Mouse (Mus musculus) forebrain, embryonic 12.5 days (tissue): ENCODE data around the gene Cd27. TPM values are rescaled to one million over a fixed set of nuclear protein-coding genes. Genes with fewer than 3 reads are reported as not detected.
"Not testable (repeated sequence)": the region's sequence is repeated elsewhere in the genome, so short reads cannot be mapped to it uniquely, and the experiment has no call there.

ENCODE experiments used
- ATAC-seq: fragments of 200-750 bp; cut with Nextera tagmentation; 2 replicates; pipeline ENCODE4 v1.8.0; 2017; ENCODE audit warnings: moderate TSS enrichment; ENCODE audit not compliant: low FRiP score
- H3K27ac ChIP-seq: fragments of 300-500 bp; sonication (generic); 2 replicates; pipeline ENCODE4 v1.5.1; 2016; ENCODE audit warnings: mild to moderate bottlenecking
- H3K27me3 ChIP-seq: fragments of 300-500 bp; sonication (generic); 2 replicates; pipeline ENCODE4 v1.6.1; 2016; ENCODE audit warnings: mild to moderate bottlenecking
- H3K36me3 ChIP-seq: fragments of 300-500 bp; sonication (generic); replicated peaks from 2 replicates; pipeline ENCODE4 v1.6.1; 2016; ENCODE audit warnings: mild to moderate bottlenecking
- H3K4me1 ChIP-seq: fragments of 300-500 bp; sonication (generic); 2 replicates; pipeline ENCODE4 v1.6.1; 2016
- H3K4me2 ChIP-seq: fragments of 300-500 bp; sonication (generic); 2 replicates; pipeline ENCODE4 v1.6.1; 2016; ENCODE audit warnings: mild to moderate bottlenecking, moderate library complexity
- H3K4me3 ChIP-seq: fragments of 300-500 bp; sonication (generic); replicated peaks from 2 replicates; pipeline ENCODE4 v1.5.1; 2016; ENCODE audit warnings: mild to moderate bottlenecking
- H3K9ac ChIP-seq: fragments of 300-500 bp; sonication (generic); 2 replicates; pipeline ENCODE4 v1.6.1; 2016; ENCODE audit warnings: mild to moderate bottlenecking
- H3K9me3 ChIP-seq: fragments of 300-500 bp; sonication (generic); 2 replicates; pipeline ENCODE4 v1.6.1; 2016
- WGBS: fragments of 180-500 bp; shearing (Covaris S2); methylation state at CpG from one replicate; pipeline ENCODE4 v1.1.7; 2016; 5-methylcytosine and 5-hydroxymethylcytosine counted together
- polyA plus RNA-seq: library from polyadenylated mRNA; unstranded; fragments of >200 nt; fragmentation: Nextera tagmentation; extraction: Ambion mirVana; gene quantifications from 2 replicates; pipeline ENCODE4 v1.2.1, GENCODE M21; 2016

Gene Cd27
- 1.6 and 1.8 TPM in 2 replicates for polyA plus RNA-seq

DNA sequence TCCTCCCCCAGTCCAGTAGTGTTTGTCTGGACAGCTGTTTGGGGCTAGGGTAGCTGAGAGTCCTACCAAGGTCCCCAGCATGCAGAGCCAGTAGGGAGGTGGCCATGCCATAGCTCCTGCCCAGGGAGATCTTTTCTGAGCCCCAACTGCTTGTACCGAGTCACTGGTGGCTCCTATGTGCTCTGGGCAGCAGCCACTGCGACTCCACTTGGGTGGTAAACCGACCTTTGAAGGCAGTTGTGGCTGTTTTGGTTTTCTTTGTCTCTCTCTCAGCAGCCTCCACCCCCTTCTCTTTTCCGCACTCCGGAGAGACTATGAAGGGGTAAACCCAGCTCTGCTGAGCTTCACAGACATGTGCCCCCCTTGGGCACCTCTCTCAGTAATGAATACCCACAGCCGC lies at the start of gene Cd27:
Gene Cd27, minus strand, starts transcription at position 229 of the 400 bp plus-strand sequence.
- Histone ChIP-seq H3K4me2 (no peak within 1 kb of the TSS), H3K9me3 (no peaks in the 10 kb centered on the region), H3K27me3 (no peaks in the 10 kb centered on the region), H3K9ac (no peak within 1 kb of the TSS), H3K4me1 (peaks cover 8% of the 10 kb centered on the region), H3K4me3 (no peak within 1 kb of the TSS), H3K27ac (no peak within 1 kb of the TSS), H3K36me3 (no peaks in the 10 kb centered on the region)
- 25% methylated on average over 6 of the region's 6 CpGs for WGBS
- ATAC-seq, result no peak

DNA sequence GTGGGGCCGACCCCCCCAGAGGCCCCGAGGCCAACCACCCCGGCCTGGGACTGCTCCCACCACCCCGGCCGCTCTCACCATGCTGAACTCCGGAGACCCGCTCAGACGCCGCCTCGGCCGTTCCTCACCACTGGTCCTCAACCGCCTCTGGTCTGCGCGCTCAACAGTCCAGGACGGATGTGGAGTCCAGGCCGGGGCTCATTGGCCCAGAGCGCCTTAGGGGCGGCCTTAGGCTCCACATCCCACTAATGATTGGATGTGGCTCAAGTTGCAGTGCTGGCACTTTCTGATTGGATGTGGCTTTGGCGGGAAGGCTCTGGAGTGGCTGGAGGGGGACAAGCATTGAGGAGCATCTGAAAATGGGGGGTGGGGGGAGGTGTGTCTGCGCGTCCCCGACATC lies 49.1 kb upstream of the Cd27 start, which contains the start of gene Tuba3a:
Gene Tuba3a, minus strand, starts transcription at position 153 of the 400 bp plus-strand sequence.
- Histone ChIP-seq H3K4me2 (no peak within 1 kb of the TSS), H3K4me3 (no peak within 1 kb of the TSS), H3K4me1 (no peaks in the 10 kb centered on the region), H3K27ac (no peak within 1 kb of the TSS), H3K9me3 (no peaks in the 10 kb centered on the region), H3K27me3 (no peaks in the 10 kb centered on the region), H3K36me3 (no peaks in the 10 kb centered on the region), H3K9ac (no peak within 1 kb of the TSS)
- WGBS, result 94% methylated on average over 22 of the region's 22 CpGs
- no peak for ATAC-seq

DNA sequence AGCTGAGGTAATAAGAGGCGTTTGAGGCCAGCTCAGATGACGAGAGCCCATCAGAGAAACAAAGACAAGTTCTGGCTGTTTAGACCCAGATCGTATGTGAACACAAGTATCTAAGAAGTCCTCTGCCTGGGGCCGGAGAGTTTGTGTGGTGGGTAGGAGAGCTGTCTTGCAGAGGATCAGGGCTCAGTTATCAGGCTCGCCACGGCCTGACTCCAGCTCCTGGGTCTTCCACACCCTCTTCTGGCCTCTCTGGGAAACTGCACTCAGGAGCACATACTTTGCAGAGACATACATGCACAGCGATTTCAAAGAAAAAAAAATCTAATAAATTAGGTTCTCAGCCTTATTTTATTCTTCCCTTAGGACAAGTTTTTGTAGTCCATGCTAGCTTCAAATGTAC lies 47.9 kb upstream of the Cd27 start:
- Histone ChIP-seq H3K9me3 (no peaks in the 10 kb centered on the region), H3K36me3 (no peaks in the 10 kb centered on the region), H3K4me3 (no peak overlapping the region), H3K4me1 (no peaks in the 10 kb centered on the region), H3K27me3 (no peaks in the 10 kb centered on the region), H3K9ac (no peak overlapping the region), H3K4me2 (no peak overlapping the region), H3K27ac (no peak overlapping the region)
- 93% methylated on average over 7 of the region's 7 CpGs for WGBS
- no peak for ATAC-seq

DNA sequence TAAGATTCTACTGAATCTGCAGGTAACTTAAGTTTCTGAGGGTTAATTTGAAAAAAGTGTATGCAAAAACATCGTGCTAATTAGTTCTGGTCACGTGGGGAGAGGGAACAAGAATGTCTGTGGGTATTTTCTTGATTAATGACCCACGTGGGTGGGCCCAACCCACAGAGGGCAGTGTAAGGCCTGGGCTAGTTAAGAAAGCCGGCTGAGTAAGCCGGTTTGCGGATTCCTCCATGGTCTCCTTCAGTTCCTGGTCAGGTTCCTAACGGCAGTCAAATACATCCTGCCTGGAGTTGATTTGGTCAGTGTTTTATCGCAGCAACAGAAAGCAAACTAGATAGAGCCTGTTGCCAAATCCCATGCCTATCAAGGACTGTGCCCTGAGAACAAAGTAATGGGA lies 47.4 kb upstream of the Cd27 start:
- no peak overlapping the region for H3K4me2 ChIP-seq
- H3K9me3 ChIP-seq, result no peaks in the 10 kb centered on the region
- H3K36me3 ChIP-seq, result no peaks in the 10 kb centered on the region
- no peak for ATAC-seq
- H3K27me3 ChIP-seq, result no peaks in the 10 kb centered on the region
- H3K4me3 ChIP-seq, result no peak overlapping the region
- WGBS, result 58% methylated on average over 8 of the region's 8 CpGs
- H3K27ac ChIP-seq, result no peak overlapping the region
- H3K9ac ChIP-seq, result no peak overlapping the region
- H3K4me1 ChIP-seq, result no peaks in the 10 kb centered on the region

- not testable (repeated sequence) for H3K27me3 ChIP-seq, H3K27ac ChIP-seq, H3K4me2 ChIP-seq, H3K9ac ChIP-seq, H3K9me3 ChIP-seq, H3K4me3 ChIP-seq, ATAC-seq, H3K36me3 ChIP-seq, H3K4me1 ChIP-seq
- 94% methylated on average over 13 of the region's 13 CpGs for WGBS
Measured at GRCm38 (mm10) chr6:125282721-125283120, 45.9 kb upstream of the Cd27 start.

DNA sequence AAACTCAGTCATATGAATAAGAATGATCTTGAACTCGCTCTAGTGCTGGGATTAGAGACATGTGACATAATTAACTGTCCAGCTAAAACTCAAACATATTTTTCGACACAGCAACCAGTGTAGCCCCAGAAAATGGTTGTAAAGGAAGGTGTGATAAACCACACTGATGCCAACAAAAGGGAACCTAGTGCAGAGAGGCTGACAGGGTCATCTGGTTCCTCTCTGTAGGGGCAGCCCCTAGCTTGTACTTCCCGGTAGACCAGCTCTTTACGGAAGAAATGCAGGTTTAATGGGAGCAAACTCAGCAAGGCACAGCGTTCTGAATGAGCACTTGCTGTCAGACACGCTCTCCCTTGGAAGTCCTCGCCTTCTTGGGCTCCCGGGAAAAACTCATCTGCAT lies 42.9 kb upstream of the Cd27 start:
- H3K9ac ChIP-seq, result no peak overlapping the region
- no peaks in the 10 kb centered on the region for H3K27me3 ChIP-seq
- ATAC-seq, result no peak
- H3K9me3 ChIP-seq, result no peaks in the 10 kb centered on the region
- no peak overlapping the region for H3K4me3 ChIP-seq
- no peak overlapping the region for H3K27ac ChIP-seq
- H3K4me2 ChIP-seq, result no peak overlapping the region
- no peaks in the 10 kb centered on the region for H3K4me1 ChIP-seq
- H3K36me3 ChIP-seq, result no peaks in the 10 kb centered on the region
- 69% methylated on average over 8 of the region's 8 CpGs for WGBS

DNA sequence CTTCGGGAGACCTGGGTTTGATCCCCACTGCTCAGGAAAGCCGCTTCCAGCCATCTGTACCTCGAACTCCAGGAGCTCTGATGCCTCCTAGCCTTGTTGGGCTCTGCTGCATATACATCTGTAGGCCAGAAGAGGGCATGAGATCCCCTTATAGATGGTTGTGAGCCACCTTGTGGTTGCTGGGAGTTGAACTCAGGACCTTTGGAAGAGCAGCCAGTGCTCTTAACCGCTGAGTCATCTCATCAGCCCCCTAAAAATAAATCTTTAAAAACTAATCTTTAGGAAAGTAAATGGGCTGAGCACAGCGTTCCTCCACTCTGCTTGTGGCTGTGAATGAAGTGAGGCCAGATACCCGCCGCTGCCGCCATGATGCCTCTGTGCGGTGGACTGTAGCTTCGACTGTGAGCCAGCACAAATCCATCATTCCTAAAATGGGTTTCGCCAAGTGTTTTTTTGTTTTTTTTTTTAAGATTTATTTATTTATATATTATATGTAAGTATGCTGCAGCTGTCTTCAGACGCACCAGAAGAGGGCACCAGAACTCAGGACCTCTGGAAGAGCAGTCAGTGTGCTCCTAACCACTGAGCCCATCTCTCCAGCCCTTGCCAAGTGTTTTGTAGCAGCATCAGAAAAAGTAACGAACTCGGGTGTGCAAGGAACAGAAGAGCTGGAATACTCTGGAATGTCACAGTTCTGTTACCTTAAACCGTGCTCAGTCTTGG lies 38.2 kb upstream of the Cd27 start:
- Histone ChIP-seq H3K4me1 (peaks cover 3% of the 10 kb centered on the region; the same call in 1 of the 2 replicates), H3K36me3 (no peaks in the 10 kb centered on the region), H3K27ac (no peak overlapping the region), H3K9ac (no peak overlapping the region), H3K4me2 (no peak overlapping the region), H3K9me3 (no peaks in the 10 kb centered on the region), H3K27me3 (peaks cover 14% of the 10 kb centered on the region; the same call in 1 of the 2 replicates), H3K4me3 (no peak overlapping the region)
- ATAC-seq, result no peak
- WGBS, result 61% methylated on average over 15 of the region's 15 CpGs

DNA sequence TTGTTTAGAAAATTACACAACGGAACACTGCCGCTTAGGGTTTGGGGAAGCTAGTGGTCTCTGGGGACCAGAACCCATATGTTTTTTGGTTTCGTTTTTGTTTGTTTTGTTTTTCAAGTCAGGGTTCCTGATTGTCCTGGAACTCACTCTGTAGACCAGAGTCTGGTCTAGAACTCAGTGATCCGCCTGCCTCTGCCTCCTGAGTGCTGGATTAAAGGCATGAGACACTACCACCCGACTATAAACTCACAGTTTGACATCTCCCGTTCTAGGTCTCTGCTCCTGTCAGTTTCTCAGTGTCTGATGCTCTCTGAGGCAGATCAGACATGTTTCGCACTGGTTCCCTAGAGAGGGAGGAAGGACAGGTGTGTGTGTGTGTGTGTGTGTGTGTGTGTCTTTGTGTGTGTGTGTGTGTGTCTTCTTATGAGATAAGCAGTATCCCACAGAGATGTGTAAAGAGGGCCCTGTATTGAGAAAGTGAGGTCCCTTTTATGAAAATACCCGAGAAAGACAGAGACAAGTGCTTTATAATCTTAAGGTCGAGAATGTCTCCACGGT lies 35.5 kb upstream of the Cd27 start:
- no peak overlapping the region for H3K9ac ChIP-seq
- H3K27ac ChIP-seq, result no peak overlapping the region

GRCm38 (mm10) chr6:125271455-125272227 lies 34.8 kb upstream of the Cd27 start:
- peak; percentile 92 for ATAC-seq
- H3K4me1 ChIP-seq, result peaks cover 3% of the 10 kb centered on the region; the same call in 1 of the 2 replicates
- H3K9ac ChIP-seq, result no peak overlapping the region
- no peaks in the 10 kb centered on the region for H3K9me3 ChIP-seq
- WGBS, result 22% methylated on average over 17 of the region's 17 CpGs
- H3K27me3 ChIP-seq, result peaks cover 14% of the 10 kb centered on the region; the same call in 1 of the 2 replicates
- H3K36me3 ChIP-seq, result no peaks in the 10 kb centered on the region
- H3K27ac ChIP-seq, result no peak overlapping the region
- no peak overlapping the region for H3K4me3 ChIP-seq
- peak overlapping the region; percentile 44 for H3K4me2 ChIP-seq

More for the DNA sequence above, 35.5 kb upstream of the Cd27 start:
- ATAC-seq, result no peak
- Histone ChIP-seq H3K27me3 (peaks cover 14% of the 10 kb centered on the region; the same call in 1 of the 2 replicates), H3K4me2 (no peak overlapping the region), H3K36me3 (no peaks in the 10 kb centered on the region), H3K4me3 (no peak overlapping the region), H3K4me1 (peaks cover 3% of the 10 kb centered on the region; the same call in 1 of the 2 replicates), H3K9me3 (no peaks in the 10 kb centered on the region)
- 84% methylated on average over 10 of the region's 10 CpGs for WGBS

- no peaks in the 10 kb centered on the region for H3K36me3 ChIP-seq
- 56% methylated on average over 6 of the region's 6 CpGs for WGBS
- H3K9ac ChIP-seq, result no peak overlapping the region
- no peak overlapping the region for H3K4me2 ChIP-seq
- H3K27ac ChIP-seq, result no peak overlapping the region
- H3K9me3 ChIP-seq, result no peaks in the 10 kb centered on the region
- H3K27me3 ChIP-seq, result peaks cover 14% of the 10 kb centered on the region; the same call in 1 of the 2 replicates
- no peak overlapping the region for H3K4me3 ChIP-seq
- H3K4me1 ChIP-seq, result peaks cover 3% of the 10 kb centered on the region; the same call in 1 of the 2 replicates
- ATAC-seq, result no peak
Measured at GRCm38 (mm10) chr6:125268799-125269198, 32.0 kb upstream of the Cd27 start.

DNA sequence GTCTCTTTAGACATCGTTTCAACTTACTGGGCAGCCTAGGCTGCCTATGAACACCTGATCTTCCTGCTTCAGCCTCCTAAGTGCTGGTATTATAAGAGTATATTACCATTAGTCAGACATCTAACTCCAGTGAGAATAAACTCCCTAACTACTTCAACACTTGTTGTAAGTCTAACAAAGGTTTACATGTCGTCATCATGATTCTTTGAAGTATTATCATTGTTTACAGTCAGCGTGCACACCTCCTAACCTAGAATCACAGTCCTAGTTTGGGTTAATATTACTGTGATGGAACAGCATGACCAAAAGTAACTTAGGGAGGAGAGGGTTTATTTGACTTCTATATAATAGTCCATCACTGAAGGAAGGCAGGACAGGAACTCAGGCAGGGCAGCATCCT lies 30.7 kb upstream of the Cd27 start:
- no peak overlapping the region for H3K4me2 ChIP-seq
- no peak overlapping the region for H3K27ac ChIP-seq
- H3K27me3 ChIP-seq, result peaks cover 14% of the 10 kb centered on the region; the same call in 1 of the 2 replicates
- no peaks in the 10 kb centered on the region for H3K9me3 ChIP-seq
- H3K9ac ChIP-seq, result no peak overlapping the region
- WGBS, result 89% methylated on average over 3 of the region's 3 CpGs
- ATAC-seq, result no peak
- no peaks in the 10 kb centered on the region for H3K36me3 ChIP-seq
- peaks cover 3% of the 10 kb centered on the region; the same call in 1 of the 2 replicates for H3K4me1 ChIP-seq
- H3K4me3 ChIP-seq, result no peak overlapping the region

GRCm38 (mm10) chr6:125266600-125266999 lies 29.8 kb upstream of the Cd27 start:
- not testable (repeated sequence) for H3K4me1 ChIP-seq, H3K4me3 ChIP-seq, H3K9me3 ChIP-seq, H3K9ac ChIP-seq, H3K27ac ChIP-seq, H3K4me2 ChIP-seq, ATAC-seq, H3K36me3 ChIP-seq
- H3K27me3 ChIP-seq, result peaks cover 11% of the 10 kb centered on the region; the same call in 1 of the 2 replicates
- WGBS, result 62% methylated on average over 6 of the region's 6 CpGs
